Mouse (Mus musculus): ENCODE data around the gene Zbtb16. TPM values are rescaled to one million over a fixed set of nuclear protein-coding genes. Genes with fewer than 3 reads are reported as not detected.

Zbtb16 gene
- polyA plus RNA-seq, 1 experiment: not detected

- TF ChIP-seq USF1 (IDR thresholded peaks at IDR 0.05; ENCODE audit: low read depth) (no peak), TCF3 (IDR thresholded peaks at IDR 0.05; ENCODE audit: insufficient read length, low read depth) (no peak), MAX (IDR thresholded peaks at IDR 0.05; ENCODE audit: low read depth) (no peak), CEBPB (IDR thresholded peaks at IDR 0.05; ENCODE audit: insufficient read depth, poor library complexity, severe bottlenecking) (no peak), SRF (IDR thresholded peaks at IDR 0.05; ENCODE audit: control insufficient read depth, insufficient read length, low read depth) (no peak), MYOG (IDR thresholded peaks at IDR 0.05; ENCODE audit: control insufficient read depth in 1 of 3, insufficient read depth in 1 of 3, insufficient read length in 2 of 3, low read depth in 2 of 3) (no peak), TCF12 (IDR thresholded peaks at IDR 0.05; ENCODE audit: insufficient read depth, poor library complexity, severe bottlenecking) (no peak), POLR2AphosphoS2 (IDR thresholded peaks at IDR 0.05; ENCODE audit: insufficient read length, low read depth) (no peak), MYOD1 (IDR thresholded peaks at IDR 0.05; ENCODE audit: control insufficient read depth in 1 of 3, insufficient read length in 2 of 3, low read depth in 2 of 3) (no peak), E2F4 (IDR thresholded peaks at IDR 0.05; ENCODE audit: insufficient read depth) (no peak), POLR2A (IDR thresholded peaks at IDR 0.05; ENCODE audit: insufficient read length, low read depth) (no peak), REST (IDR thresholded peaks at IDR 0.05; ENCODE audit: insufficient read depth, insufficient read length) (no peak)
- H3K79me2 ChIP-seq (ENCODE audit: control insufficient read depth, insufficient read depth): no peaks in the 10 kb centered on the region
- no peak overlapping the region for H3K4me3 ChIP-seq
- H3K27me3 ChIP-seq (ENCODE audit: control insufficient read depth, insufficient read depth, insufficient read length): no peaks in the 10 kb centered on the region
- no peak overlapping the region for H3K4me2 ChIP-seq (ENCODE audit: low read depth)
- no peaks in the 10 kb centered on the region for H3K36me3 ChIP-seq (ENCODE audit: control insufficient read depth, insufficient read depth)
- H3ac ChIP-seq (ENCODE audit: control insufficient read depth, insufficient read length): no peak overlapping the region
Observed at GRCm38 (mm10) chr9:48723511-48724304, 112.3 kb downstream of the Zbtb16 start.

- no peak overlapping the region for H3K4me2 ChIP-seq (ENCODE audit: low read depth)
- no peaks in the 10 kb centered on the region for H3K79me2 ChIP-seq (ENCODE audit: control insufficient read depth, insufficient read depth)
- no peak overlapping the region for H3K4me3 ChIP-seq
- no peaks in the 10 kb centered on the region for H3K36me3 ChIP-seq (ENCODE audit: control insufficient read depth, insufficient read depth)
- H3ac ChIP-seq (ENCODE audit: control insufficient read depth, insufficient read length): no peak overlapping the region
- H3K27me3 ChIP-seq (ENCODE audit: control insufficient read depth, insufficient read depth, insufficient read length): no peaks in the 10 kb centered on the region
- no peak for TF ChIP-seq POLR2AphosphoS2 (IDR thresholded peaks at IDR 0.05; ENCODE audit: insufficient read length, low read depth)
- no peak for TF ChIP-seq SRF (IDR thresholded peaks at IDR 0.05; ENCODE audit: control insufficient read depth, insufficient read length, low read depth)
- no peak for TF ChIP-seq E2F4 (IDR thresholded peaks at IDR 0.05; ENCODE audit: insufficient read depth)
- no peak for TF ChIP-seq POLR2A (IDR thresholded peaks at IDR 0.05; ENCODE audit: insufficient read length, low read depth)
- no peak for TF ChIP-seq MAX (IDR thresholded peaks at IDR 0.05; ENCODE audit: low read depth)
- no peak for TF ChIP-seq TCF12 (IDR thresholded peaks at IDR 0.05; ENCODE audit: insufficient read depth, poor library complexity, severe bottlenecking)
Observed at GRCm38 (mm10) chr9:48723025-48723424, 113.0 kb downstream of the Zbtb16 start.

GRCm38 (mm10) chr9:48722261-48722920 lies 113.6 kb downstream of the Zbtb16 start:
- Histone ChIP-seq H3K27me3 (ENCODE audit: control insufficient read depth, insufficient read depth, insufficient read length) (no peaks in the 10 kb centered on the region), H3ac (ENCODE audit: control insufficient read depth, insufficient read length) (no peak overlapping the region), H3K79me2 (ENCODE audit: control insufficient read depth, insufficient read depth) (no peaks in the 10 kb centered on the region), H3K4me2 (ENCODE audit: low read depth) (no peak overlapping the region), H3K4me3 (no peak overlapping the region), H3K36me3 (ENCODE audit: control insufficient read depth, insufficient read depth) (no peaks in the 10 kb centered on the region)
- TF ChIP-seq POLR2AphosphoS2 (IDR thresholded peaks at IDR 0.05; ENCODE audit: insufficient read length, low read depth) (no peak), MYOG (IDR thresholded peaks at IDR 0.05; ENCODE audit: control insufficient read depth in 1 of 3, insufficient read depth in 1 of 3, insufficient read length in 2 of 3, low read depth in 2 of 3) (no peak), POLR2A (IDR thresholded peaks at IDR 0.05; ENCODE audit: insufficient read length, low read depth) (no peak), MYOD1 (IDR thresholded peaks at IDR 0.05; ENCODE audit: control insufficient read depth in 1 of 3, insufficient read length in 2 of 3, low read depth in 2 of 3) (no peak), TCF12 (IDR thresholded peaks at IDR 0.05; ENCODE audit: insufficient read depth, poor library complexity, severe bottlenecking) (no peak), SRF (IDR thresholded peaks at IDR 0.05; ENCODE audit: control insufficient read depth, insufficient read length, low read depth) (no peak), E2F4 (IDR thresholded peaks at IDR 0.05; ENCODE audit: insufficient read depth) (no peak), USF1 (IDR thresholded peaks at IDR 0.05; ENCODE audit: low read depth) (no peak), CEBPB (IDR thresholded peaks at IDR 0.05; ENCODE audit: insufficient read depth, poor library complexity, severe bottlenecking) (no peak), TCF3 (IDR thresholded peaks at IDR 0.05; ENCODE audit: insufficient read length, low read depth) (no peak), REST (IDR thresholded peaks at IDR 0.05; ENCODE audit: insufficient read depth, insufficient read length) (no peak), MAX (IDR thresholded peaks at IDR 0.05; ENCODE audit: low read depth) (no peak)

DNA sequence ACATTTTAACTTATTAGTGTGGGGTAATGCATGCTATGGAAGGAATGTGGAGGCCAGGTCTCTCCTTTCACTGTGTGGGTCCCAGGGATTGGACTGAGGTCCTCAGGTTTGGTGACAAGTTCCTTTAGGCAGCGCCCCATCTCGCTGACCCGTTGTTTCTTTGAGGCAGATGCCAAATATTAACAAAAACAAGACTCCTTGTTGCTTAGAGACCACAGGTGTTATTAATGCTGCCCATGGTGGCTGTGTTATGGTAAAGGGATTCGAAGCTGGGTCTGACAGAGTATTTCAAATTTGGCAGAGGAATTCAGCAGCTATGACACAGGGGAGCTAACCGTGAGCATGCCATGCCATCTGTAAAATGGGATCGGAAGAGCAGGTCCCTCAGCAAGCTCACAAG lies 114.4 kb downstream of the Zbtb16 start:
- Histone ChIP-seq H3K4me2 (ENCODE audit: low read depth) (no peak overlapping the region), H3K27me3 (ENCODE audit: control insufficient read depth, insufficient read depth, insufficient read length) (no peaks in the 10 kb centered on the region), H3K79me2 (ENCODE audit: control insufficient read depth, insufficient read depth) (no peaks in the 10 kb centered on the region), H3K4me3 (no peak overlapping the region), H3ac (ENCODE audit: control insufficient read depth, insufficient read length) (no peak overlapping the region), H3K36me3 (ENCODE audit: control insufficient read depth, insufficient read depth) (no peaks in the 10 kb centered on the region)
- no peak for TF ChIP-seq E2F4 (IDR thresholded peaks at IDR 0.05; ENCODE audit: insufficient read depth)
- no peak for TF ChIP-seq POLR2AphosphoS2 (IDR thresholded peaks at IDR 0.05; ENCODE audit: insufficient read length, low read depth)
- no peak for TF ChIP-seq POLR2A (IDR thresholded peaks at IDR 0.05; ENCODE audit: insufficient read length, low read depth)
- no peak for TF ChIP-seq MYOD1 (IDR thresholded peaks at IDR 0.05; ENCODE audit: control insufficient read depth in 1 of 3, insufficient read length in 2 of 3, low read depth in 2 of 3)
- no peak for TF ChIP-seq MYOG (IDR thresholded peaks at IDR 0.05; ENCODE audit: control insufficient read depth in 1 of 3, insufficient read depth in 1 of 3, insufficient read length in 2 of 3, low read depth in 2 of 3)
- TF ChIP-seq USF1 (IDR thresholded peaks at IDR 0.05; ENCODE audit: low read depth): no peak
- TF ChIP-seq REST (IDR thresholded peaks at IDR 0.05; ENCODE audit: insufficient read depth, insufficient read length): no peak
- no peak for TF ChIP-seq TCF12 (IDR thresholded peaks at IDR 0.05; ENCODE audit: insufficient read depth, poor library complexity, severe bottlenecking)
- no peak for TF ChIP-seq SRF (IDR thresholded peaks at IDR 0.05; ENCODE audit: control insufficient read depth, insufficient read length, low read depth)
- TF ChIP-seq MAX (IDR thresholded peaks at IDR 0.05; ENCODE audit: low read depth): no peak
- no peak for TF ChIP-seq TCF3 (IDR thresholded peaks at IDR 0.05; ENCODE audit: insufficient read length, low read depth)
- no peak for TF ChIP-seq CEBPB (IDR thresholded peaks at IDR 0.05; ENCODE audit: insufficient read depth, poor library complexity, severe bottlenecking)
